Mouse (Mus musculus) stomach, postnatal 0 days (tissue): ENCODE data around the gene Fdxr. TPM values are rescaled to one million over a fixed set of nuclear protein-coding genes. Genes with fewer than 3 reads are reported as not detected.

Experiments
- ATAC-seq: fragments of 200-750 bp; cut with Nextera tagmentation; 2 replicates; pipeline ENCODE4 v1.8.0; 2017; ENCODE audit not compliant: low FRiP score, low TSS enrichment
- DNase-seq: peaks from one replicate; pipeline ENCODE4 v3.0.0-alpha.2; 2016; ENCODE audit warnings: low spot score
- H3K27ac ChIP-seq: fragments of 300-500 bp; sonication (generic); replicated peaks from 2 replicates; pipeline ENCODE4 v1.5.1; 2014; ENCODE audit warnings: mild to moderate bottlenecking, control low read depth
- H3K27me3 ChIP-seq: fragments of 300-500 bp; sonication (generic); 2 replicates; pipeline ENCODE4 v1.6.1; 2014; ENCODE audit warnings: low read length; ENCODE audit not compliant: control insufficient read depth, insufficient read depth
- H3K36me3 ChIP-seq: fragments of 300-500 bp; sonication (generic); 2 replicates; pipeline ENCODE4 v1.6.1; 2014; ENCODE audit warnings: low read length, mixed read lengths; ENCODE audit not compliant: control insufficient read depth, insufficient read depth
- H3K4me1 ChIP-seq: fragments of 300-500 bp; sonication (generic); replicated peaks from 2 replicates; pipeline ENCODE4 v1.6.1; 2014; ENCODE audit warnings: antibody characterized with exemption; ENCODE audit not compliant: control insufficient read depth, insufficient read depth
- H3K4me2 ChIP-seq: fragments of 300-500 bp; sonication (generic); replicated peaks from 2 replicates; pipeline ENCODE4 v1.6.1; 2014; ENCODE audit warnings: low read depth, mild to moderate bottlenecking, control low read depth, moderate library complexity
- H3K4me3 ChIP-seq: fragments of 300-500 bp; sonication (generic); 2 replicates; pipeline ENCODE4 v1.5.1; 2014; ENCODE audit warnings: low read depth, low read length, control low read depth
- H3K9ac ChIP-seq: fragments of 300-500 bp; sonication (generic); 2 replicates; pipeline ENCODE4 v1.6.1; 2014; ENCODE audit warnings: mild to moderate bottlenecking, low read length, control low read depth, mixed read lengths
- H3K9me3 ChIP-seq: fragments of 300-500 bp; sonication (generic); 2 replicates; pipeline ENCODE4 v1.6.1; 2016; ENCODE audit warnings: low read length; ENCODE audit not compliant: control insufficient read depth
- CTCF ChIP-seq: IDR thresholded peaks from 2 replicates; pipeline ENCODE4 v1.5.1; 2016; ENCODE audit warnings: antibody characterized with exemption, low read depth, mild to moderate bottlenecking, moderate library complexity
- EP300 ChIP-seq: optimal IDR thresholded peaks from 2 replicates; pipeline ENCODE3; 2016; ENCODE audit warnings: antibody characterized with exemption
- WGBS: fragments of 180-500 bp; shearing (Covaris S2); extraction: QIAGEN DNeasy Blood & Tissue Kit; methylation state at CpG from one replicate; pipeline ENCODE4 v1.1.7; 2014; 5-methylcytosine and 5-hydroxymethylcytosine counted together
- polyA plus RNA-seq: library from polyadenylated mRNA; unstranded; fragments of >200 nt; fragmentation: Nextera tagmentation; extraction: Ambion mirVana; gene quantifications from 2 replicates; pipeline ENCODE4 v1.2.1, GENCODE M21; 2015

Fdxr gene
- polyA plus RNA-seq, 1 experiment from 2014 or later, result 6.7 TPM

GRCm38 (mm10) chr11:115275509-115275908, 1.3 kb downstream of the Fdxr start:
- Histone ChIP-seq H3K9ac (no peak overlapping the region), H3K9me3 (no peaks in the 10 kb centered on the region), H3K4me3 (no peak overlapping the region), H3K4me1 (peaks cover 3% of the 10 kb centered on the region; the same call in 1 of the 2 replicates), H3K27ac (no peak overlapping the region), H3K27me3 (no peaks in the 10 kb centered on the region), H3K36me3 (no peaks in the 10 kb centered on the region), H3K4me2 (no peak overlapping the region)
- TF ChIP-seq CTCF (no peak), EP300 (no peak)
- no peak for DNase-seq
- 77% methylated on average over 6 of the region's 6 CpGs for WGBS
- no peak for ATAC-seq

DNA sequence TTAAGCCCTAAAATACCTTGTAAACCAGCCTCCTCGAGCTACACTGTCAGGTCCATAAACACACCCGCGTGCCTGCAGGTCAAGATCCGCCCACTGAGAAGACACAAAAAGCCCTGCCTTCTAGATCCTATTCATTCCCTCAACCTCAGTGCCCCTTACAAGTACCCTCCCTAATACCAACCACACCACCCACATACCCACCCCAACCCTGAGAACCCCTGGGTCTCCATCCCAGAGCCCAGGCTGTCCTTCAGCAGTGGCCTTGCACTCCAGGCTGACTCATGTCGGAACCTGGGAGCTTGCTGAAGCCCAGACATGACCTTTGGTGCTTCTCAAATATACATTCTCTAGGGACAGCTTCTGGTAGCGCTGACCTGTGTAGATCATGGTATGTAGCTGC, 2.1 kb downstream of the Fdxr start:
- ATAC-seq (no peak), DNase-seq (no peak)
- H3K9me3 ChIP-seq, result no peaks in the 10 kb centered on the region
- no peak for TF ChIP-seq CTCF
- TF ChIP-seq EP300, result no peak
- no peak overlapping the region for H3K9ac ChIP-seq
- no peaks in the 10 kb centered on the region for H3K27me3 ChIP-seq
- H3K4me2 ChIP-seq, result no peak overlapping the region
- H3K4me1 ChIP-seq, result peaks cover 3% of the 10 kb centered on the region; the same call in 1 of the 2 replicates
- 87% methylated on average over 6 of the region's 6 CpGs for WGBS
- H3K27ac ChIP-seq, result no peak overlapping the region
- H3K36me3 ChIP-seq, result no peaks in the 10 kb centered on the region
- H3K4me3 ChIP-seq, result no peak overlapping the region

DNA sequence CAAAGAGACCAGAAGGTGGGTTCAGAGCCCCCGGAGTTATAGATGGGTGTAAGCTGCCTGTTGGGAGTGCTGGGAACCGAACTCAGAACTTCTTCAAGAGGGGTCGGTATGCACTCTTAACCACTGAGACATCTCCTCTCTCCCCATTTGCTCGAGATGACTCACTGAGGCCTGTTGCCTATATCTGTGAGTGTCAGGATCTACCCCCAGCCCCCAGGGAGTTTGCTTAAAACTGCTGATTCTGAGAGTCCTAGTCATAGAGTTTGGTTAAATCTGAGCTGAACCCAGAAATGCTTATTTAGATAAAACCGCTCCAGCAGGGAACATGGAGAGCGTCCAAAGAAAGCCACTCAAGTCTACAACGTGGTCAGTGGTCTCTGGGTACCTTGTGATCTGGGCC, 2.7 kb downstream of the Fdxr start:
- ATAC-seq (no peak), DNase-seq (no peak)
- no peak overlapping the region for H3K4me3 ChIP-seq
- no peaks in the 10 kb centered on the region for H3K36me3 ChIP-seq
- no peak overlapping the region for H3K4me2 ChIP-seq
- H3K9me3 ChIP-seq, result no peaks in the 10 kb centered on the region
- peaks cover 3% of the 10 kb centered on the region; the same call in 1 of the 2 replicates for H3K4me1 ChIP-seq
- 74% methylated on average over 7 of the region's 7 CpGs for WGBS
- H3K27ac ChIP-seq, result no peak overlapping the region
- no peak overlapping the region for H3K9ac ChIP-seq
- no peak for TF ChIP-seq CTCF
- TF ChIP-seq EP300, result no peak
- no peaks in the 10 kb centered on the region for H3K27me3 ChIP-seq

DNA sequence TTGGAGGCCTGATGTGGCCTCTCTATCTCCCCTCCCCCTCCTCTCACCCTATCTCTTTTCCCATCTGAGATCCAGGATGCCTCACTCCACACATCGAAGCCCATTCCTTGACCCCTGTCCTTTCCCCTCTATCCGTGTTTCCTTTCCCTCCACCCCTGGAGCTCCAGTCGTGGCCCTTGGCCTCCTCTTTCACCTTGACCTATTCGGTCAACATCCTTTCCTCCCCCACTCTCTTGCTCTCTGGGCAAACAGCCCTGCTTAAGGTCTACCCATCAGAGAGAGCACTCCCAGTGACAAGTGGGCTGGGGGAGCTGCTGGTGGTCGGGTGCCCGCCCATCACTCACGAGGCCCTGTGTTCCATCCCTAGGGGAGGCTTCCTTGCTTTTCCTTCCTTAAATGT, 3.1 kb downstream of the Fdxr start:
- H3K36me3 ChIP-seq, result no peaks in the 10 kb centered on the region
- DNase-seq (no peak), ATAC-seq (no peak)
- no peak overlapping the region for H3K4me3 ChIP-seq
- H3K4me2 ChIP-seq, result no peak overlapping the region
- H3K27me3 ChIP-seq, result no peaks in the 10 kb centered on the region
- TF ChIP-seq CTCF (no peak), EP300 (no peak)
- no peak overlapping the region for H3K27ac ChIP-seq
- H3K9me3 ChIP-seq, result no peaks in the 10 kb centered on the region
- H3K9ac ChIP-seq, result no peak overlapping the region
- peaks cover 3% of the 10 kb centered on the region; the same call in 1 of the 2 replicates for H3K4me1 ChIP-seq
- WGBS, result 61% methylated on average over 7 of the region's 7 CpGs

DNA sequence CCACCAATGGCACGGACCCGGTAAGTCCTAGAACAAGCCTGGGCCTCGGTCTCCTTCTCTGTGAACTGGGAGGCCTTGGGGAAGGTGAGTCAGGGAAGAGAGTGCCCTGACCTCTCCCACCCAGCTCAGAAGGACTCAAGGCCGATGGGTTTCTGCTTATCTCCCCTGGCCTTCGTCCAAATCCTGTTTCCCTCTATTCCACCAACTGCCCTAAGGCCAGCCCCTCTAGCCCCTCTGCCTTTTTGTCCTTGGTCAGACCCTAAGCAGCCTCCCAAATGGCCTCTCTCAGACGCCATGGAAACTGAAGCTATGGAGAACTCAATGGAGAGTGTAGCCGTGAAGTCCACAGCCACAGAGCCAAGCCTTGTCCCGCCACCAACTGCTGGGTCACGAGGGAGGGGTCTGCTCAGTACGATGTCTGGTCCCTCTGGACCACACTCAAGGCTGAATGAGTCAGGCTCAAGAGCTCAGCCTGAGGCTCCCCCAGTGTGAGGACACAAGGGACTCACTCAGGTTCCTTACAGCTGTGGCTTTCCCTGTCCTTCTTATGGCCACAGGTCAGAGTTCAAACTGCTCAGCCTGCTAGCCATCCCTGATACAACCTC, 3.9 kb downstream of the Fdxr start:
- H3K4me2 ChIP-seq, result no peak overlapping the region
- H3K27me3 ChIP-seq, result no peaks in the 10 kb centered on the region; the same call in 1 of the 2 replicates
- no peaks in the 10 kb centered on the region for H3K36me3 ChIP-seq
- TF ChIP-seq EP300, result no peak
- no peak for TF ChIP-seq CTCF
- 76% methylated on average over 10 of the region's 10 CpGs for WGBS
- H3K4me1 ChIP-seq, result peaks cover 3% of the 10 kb centered on the region; the same call in 1 of the 2 replicates
- no peaks in the 10 kb centered on the region for H3K9me3 ChIP-seq
- ATAC-seq (no peak), DNase-seq (no peak)
- H3K27ac ChIP-seq, result no peak overlapping the region
- H3K9ac ChIP-seq, result no peak overlapping the region
- no peak overlapping the region for H3K4me3 ChIP-seq

DNA sequence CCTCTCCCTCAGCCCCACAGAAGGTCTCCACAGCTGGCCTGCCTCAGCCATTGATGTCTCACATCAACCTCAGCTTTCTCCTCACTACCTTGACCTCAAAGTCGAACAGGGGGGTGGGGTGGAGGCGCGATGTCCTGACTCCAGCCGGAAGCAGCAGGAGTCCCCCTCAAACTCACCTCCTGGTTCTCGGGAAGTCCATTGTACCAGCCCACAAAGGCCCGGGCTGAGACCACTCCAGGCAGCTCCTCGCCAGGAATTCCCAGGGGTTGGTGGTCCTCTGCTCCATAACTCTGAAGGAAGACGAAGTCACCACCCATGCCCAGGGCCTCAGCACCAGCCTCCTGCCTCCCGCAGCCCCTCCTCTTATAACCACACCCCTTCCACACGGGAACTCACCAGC, 5.4 kb downstream of the Fdxr start:
- 73% methylated on average over 10 of the region's 10 CpGs for WGBS
- Histone ChIP-seq H3K4me2 (no peak overlapping the region), H3K9me3 (no peaks in the 10 kb centered on the region), H3K27ac (no peak overlapping the region), H3K4me3 (no peak overlapping the region), H3K4me1 (no peaks in the 10 kb centered on the region), H3K27me3 (peaks cover 2% of the 10 kb centered on the region; the same call in 1 of the 2 replicates), H3K9ac (no peak overlapping the region), H3K36me3 (no peaks in the 10 kb centered on the region)
- DNase-seq (no peak), ATAC-seq (no peak)
- TF ChIP-seq EP300 (no peak), CTCF (no peak)
